Mouse (Mus musculus): ENCODE measurements around the gene Olfr282. TPM values are rescaled to one million over a fixed set of nuclear protein-coding genes. Genes with fewer than 3 reads are reported as not detected.
"Not testable (repeated sequence)": the region's sequence is repeated elsewhere in the genome, so short reads cannot be mapped to it uniquely, and the experiment has no call there.

Gene Olfr282
- polyA plus RNA-seq, 1 experiment from 2014 or later = not detected

DNA sequence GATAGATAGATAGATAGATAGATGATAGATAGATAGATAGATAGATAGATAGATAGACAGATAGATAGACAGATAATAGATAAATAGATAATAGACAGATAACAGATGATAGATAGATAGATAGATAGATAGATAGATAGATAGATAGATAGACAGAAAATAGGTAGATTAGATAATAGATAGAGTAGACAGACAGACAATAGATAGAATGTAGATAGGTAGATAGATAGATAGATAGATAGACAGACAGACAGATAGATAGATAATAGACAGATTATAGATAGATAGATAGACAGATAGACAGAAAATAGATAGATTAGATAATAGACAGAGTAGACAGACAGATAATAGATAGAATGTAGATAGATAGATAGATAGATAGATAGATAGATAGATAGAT lies 14.2 kb upstream of the Olfr282 start:
- H3K4me2 ChIP-seq; ATAC-seq (ENCODE audit: insufficient number of reproducible peaks, insufficient read depth, low FRiP score, low TSS enrichment, low read depth): not testable (repeated sequence)

GRCm38 (mm10) chr15:98417285-98417684 lies 13.7 kb upstream of the Olfr282 start:
- WGBS = 50% methylated on average over 2 of the region's 3 CpGs

More for the DNA sequence above, 14.2 kb upstream of the Olfr282 start:
- not testable (repeated sequence) for H3K27me3 ChIP-seq; H3K27ac ChIP-seq; H3K9ac ChIP-seq (replicated peaks); H3K36me3 ChIP-seq; H3K9me3 ChIP-seq; H3K4me1 ChIP-seq (replicated peaks); H3K4me3 ChIP-seq (replicated peaks)

GRCm38 (mm10) chr15:98418096-98418495 lies 12.9 kb upstream of the Olfr282 start:
- Histone ChIP-seq H3K27ac (no peak overlapping the region), H3K27me3 (no peaks in the 10 kb centered on the region), H3K36me3 (no peaks in the 10 kb centered on the region), H3K4me3 (replicated peaks) (no peak overlapping the region), H3K9me3 (no peaks in the 10 kb centered on the region), H3K4me2 (no peak overlapping the region), H3K4me1 (replicated peaks) (no peaks in the 10 kb centered on the region), H3K9ac (replicated peaks) (no peak overlapping the region)
- WGBS = 72% methylated on average over 7 of the region's 7 CpGs
- ATAC-seq (ENCODE audit: insufficient number of reproducible peaks, insufficient read depth, low FRiP score, low TSS enrichment, low read depth) = no peak

More at GRCm38 (mm10) chr15:98417285-98417684, 13.7 kb upstream of the Olfr282 start:
- not testable (repeated sequence) for H3K36me3 ChIP-seq; H3K9ac ChIP-seq (replicated peaks); ATAC-seq (ENCODE audit: insufficient number of reproducible peaks, insufficient read depth, low FRiP score, low TSS enrichment, low read depth); H3K9me3 ChIP-seq; H3K27me3 ChIP-seq; H3K4me3 ChIP-seq (replicated peaks); H3K4me1 ChIP-seq (replicated peaks); H3K4me2 ChIP-seq; H3K27ac ChIP-seq

DNA sequence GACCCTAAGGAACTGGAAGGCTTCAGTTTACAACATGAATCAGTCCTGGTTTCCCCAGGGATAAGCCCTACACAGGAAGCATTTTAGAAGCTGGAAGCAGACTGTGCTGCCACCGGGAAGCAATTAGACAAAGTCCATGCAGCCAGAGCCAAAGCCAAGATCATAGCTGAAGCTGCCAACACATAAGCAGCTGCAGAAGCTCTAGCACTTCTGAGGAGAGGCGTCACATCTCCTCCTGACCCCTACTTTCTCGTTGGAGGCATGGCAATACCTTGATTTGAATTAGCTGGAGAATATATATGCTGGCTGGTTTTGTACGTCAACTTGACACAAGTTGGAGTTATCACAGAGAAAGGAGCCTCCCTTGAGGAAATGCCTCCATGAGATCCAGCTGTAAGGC lies 10.1 kb upstream of the Olfr282 start:
- H3K9me3 ChIP-seq = no peaks in the 10 kb centered on the region
- ATAC-seq (ENCODE audit: insufficient number of reproducible peaks, insufficient read depth, low FRiP score, low TSS enrichment, low read depth) = no peak
- no peak overlapping the region for H3K27ac ChIP-seq
- H3K36me3 ChIP-seq = no peaks in the 10 kb centered on the region
- 54% methylated on average over 4 of the region's 4 CpGs for WGBS
- peaks cover 14% of the 10 kb centered on the region; the same call in 1 of the 2 replicates for H3K4me1 ChIP-seq (replicated peaks)
- no peak overlapping the region for H3K9ac ChIP-seq (replicated peaks)
- no peak overlapping the region for H3K4me3 ChIP-seq (replicated peaks)
- no peak overlapping the region for H3K4me2 ChIP-seq
- H3K27me3 ChIP-seq = no peaks in the 10 kb centered on the region

DNA sequence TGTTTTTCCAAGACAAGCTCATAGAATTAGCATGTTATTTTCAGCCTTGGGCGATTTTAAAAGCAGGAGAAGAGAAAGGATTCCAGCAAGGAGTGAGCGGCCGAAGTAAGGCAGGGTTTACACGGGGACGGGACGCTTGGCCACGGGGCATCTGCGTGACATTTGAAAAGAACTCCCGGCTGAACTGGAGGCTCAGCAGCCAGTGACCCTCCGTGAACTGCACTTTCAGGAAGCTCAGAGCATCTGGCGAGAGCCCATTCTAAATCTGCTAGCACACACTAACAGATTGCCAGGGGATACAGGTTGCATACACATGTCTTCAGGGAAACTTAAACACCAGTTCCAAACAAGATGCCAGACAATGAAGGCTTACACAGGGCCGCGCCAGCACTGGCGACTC lies 6.7 kb upstream of the Olfr282 start:
- Histone ChIP-seq H3K4me2 (peak overlapping the region; percentile 15; the same call in 1 of the 2 replicates), H3K4me1 (replicated peaks) (peaks cover 14% of the 10 kb centered on the region; the same call in 1 of the 2 replicates), H3K27ac (no peak overlapping the region)

DNA sequence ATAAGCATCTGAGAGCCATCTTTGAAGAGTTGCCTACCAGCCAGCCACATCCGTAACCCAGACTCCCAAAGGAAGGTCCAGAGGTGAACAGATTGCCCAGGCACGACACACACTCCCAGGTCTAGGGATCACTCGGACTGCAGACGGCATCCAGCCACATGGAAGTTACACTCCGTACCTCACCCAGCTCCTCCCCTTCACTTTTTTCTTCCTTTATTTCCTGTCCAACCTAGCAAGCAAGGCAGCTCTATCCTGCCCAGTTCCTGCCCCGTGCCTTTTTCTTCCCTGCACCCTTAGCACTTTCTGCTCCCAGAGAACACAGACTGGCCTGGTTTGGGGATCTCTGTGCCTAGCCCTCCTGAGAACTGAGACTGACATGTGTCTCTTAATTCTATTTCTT lies 6.3 kb upstream of the Olfr282 start:
- no peaks in the 10 kb centered on the region for H3K36me3 ChIP-seq
- H3K4me3 ChIP-seq (replicated peaks) = no peak overlapping the region
- no peak for ATAC-seq (ENCODE audit: insufficient number of reproducible peaks, insufficient read depth, low FRiP score, low TSS enrichment, low read depth)
- no peaks in the 10 kb centered on the region; the same call in 1 of the 2 replicates for H3K27me3 ChIP-seq
- peaks cover 14% of the 10 kb centered on the region; the same call in 1 of the 2 replicates for H3K4me1 ChIP-seq (replicated peaks)
- no peak overlapping the region for H3K9ac ChIP-seq (replicated peaks)
- no peaks in the 10 kb centered on the region for H3K9me3 ChIP-seq
- 52% methylated on average over 6 of the region's 6 CpGs for WGBS
- H3K4me2 ChIP-seq = peak overlapping the region; percentile 15; the same call in 1 of the 2 replicates
- no peak overlapping the region for H3K27ac ChIP-seq

More for the DNA sequence above, 6.7 kb upstream of the Olfr282 start:
- no peak overlapping the region for H3K4me3 ChIP-seq (replicated peaks)
- WGBS = 53% methylated on average over 14 of the region's 14 CpGs
- ATAC-seq (ENCODE audit: insufficient number of reproducible peaks, insufficient read depth, low FRiP score, low TSS enrichment, low read depth) = no peak
- no peaks in the 10 kb centered on the region for H3K9me3 ChIP-seq
- H3K36me3 ChIP-seq = no peaks in the 10 kb centered on the region
- H3K9ac ChIP-seq (replicated peaks) = no peak overlapping the region
- no peaks in the 10 kb centered on the region for H3K27me3 ChIP-seq

DNA sequence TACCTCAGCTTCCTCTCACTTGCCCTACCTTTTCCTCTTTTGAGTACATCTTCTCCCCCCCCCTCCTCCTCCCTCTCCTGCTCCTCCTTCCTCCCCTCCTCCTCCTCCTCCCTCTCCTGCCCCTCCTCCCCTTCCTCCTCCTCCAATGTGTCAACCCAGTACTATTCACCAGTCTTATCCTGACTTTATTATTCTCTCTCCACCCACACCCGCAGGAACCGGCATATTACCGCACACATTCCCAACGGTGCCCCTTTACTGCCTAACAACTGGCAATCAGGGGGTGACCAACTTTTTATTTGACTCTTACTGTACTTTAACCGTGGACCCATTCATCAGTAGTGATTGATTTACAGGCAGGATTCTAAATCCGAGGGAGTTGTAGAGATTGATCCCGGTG lies 5.8 kb upstream of the Olfr282 start:
- Histone ChIP-seq H3K4me2 (no peak overlapping the region), H3K4me1 (replicated peaks) (peaks cover 14% of the 10 kb centered on the region; the same call in 1 of the 2 replicates), H3K27me3 (no peaks in the 10 kb centered on the region; the same call in 1 of the 2 replicates), H3K36me3 (no peaks in the 10 kb centered on the region), H3K27ac (no peak overlapping the region), H3K9ac (replicated peaks) (no peak overlapping the region), H3K9me3 (no peaks in the 10 kb centered on the region), H3K4me3 (replicated peaks) (no peak overlapping the region)
- WGBS = 69% methylated on average over 7 of the region's 7 CpGs
- ATAC-seq (ENCODE audit: insufficient number of reproducible peaks, insufficient read depth, low FRiP score, low TSS enrichment, low read depth) = no peak

- H3K4me3 ChIP-seq (replicated peaks) = no peak overlapping the region
- no peak overlapping the region for H3K9ac ChIP-seq (replicated peaks)
- 74% methylated on average over 3 of the region's 3 CpGs for WGBS
- H3K4me1 ChIP-seq (replicated peaks) = no peaks in the 10 kb centered on the region
- no peak for ATAC-seq (ENCODE audit: insufficient number of reproducible peaks, insufficient read depth, low FRiP score, low TSS enrichment, low read depth)
- no peak overlapping the region for H3K4me2 ChIP-seq
- H3K36me3 ChIP-seq = no peaks in the 10 kb centered on the region
- no peak overlapping the region for H3K27ac ChIP-seq
- no peaks in the 10 kb centered on the region for H3K27me3 ChIP-seq
- H3K9me3 ChIP-seq = no peaks in the 10 kb centered on the region
Measured at GRCm38 (mm10) chr15:98444561-98444960, 13.5 kb downstream of the Olfr282 start.

GRCm38 (mm10) chr15:98448521-98448920 lies 17.5 kb downstream of the Olfr282 start:
- H3K4me1 ChIP-seq (replicated peaks) = no peaks in the 10 kb centered on the region
- H3K4me3 ChIP-seq (replicated peaks) = no peak overlapping the region
- H3K36me3 ChIP-seq = no peaks in the 10 kb centered on the region
- H3K27ac ChIP-seq = no peak overlapping the region
- ATAC-seq (ENCODE audit: insufficient number of reproducible peaks, insufficient read depth, low FRiP score, low TSS enrichment, low read depth) = no peak
- 57% methylated on average over 4 of the region's 4 CpGs for WGBS
- no peak overlapping the region for H3K4me2 ChIP-seq
- no peak overlapping the region for H3K9ac ChIP-seq (replicated peaks)
- H3K9me3 ChIP-seq = no peaks in the 10 kb centered on the region
- H3K27me3 ChIP-seq = no peaks in the 10 kb centered on the region

DNA sequence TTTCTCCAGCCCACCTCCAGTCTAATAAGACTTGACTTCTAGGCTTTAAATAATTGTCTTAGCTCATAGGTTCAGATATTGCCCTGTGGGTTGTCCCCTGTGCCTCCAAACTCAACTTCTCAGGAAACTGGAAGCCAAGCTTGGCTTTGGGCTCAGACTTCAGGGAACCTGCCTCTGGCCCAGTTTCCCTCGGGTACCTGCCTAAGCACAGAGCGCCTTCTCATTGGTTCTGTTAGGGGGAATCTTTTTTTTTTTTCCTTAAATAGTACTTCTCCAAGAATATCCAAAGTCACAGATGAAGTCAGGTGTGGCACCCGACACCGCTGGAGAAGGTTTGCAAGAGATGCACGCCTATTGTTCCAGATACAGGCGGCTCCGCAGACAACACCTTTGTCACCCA lies 21.3 kb downstream of the Olfr282 start, which contains the start of gene Olfr281:
Olfr281 (plus strand) TSS at position 301 of the 400 bp plus-strand sequence.
- Histone ChIP-seq H3K9me3 (no peaks in the 10 kb centered on the region), H3K27me3 (no peaks in the 10 kb centered on the region), H3K9ac (replicated peaks) (no peak within 1 kb of the TSS), H3K4me1 (replicated peaks) (no peaks in the 10 kb centered on the region), H3K27ac (no peak within 1 kb of the TSS), H3K4me2 (no peak within 1 kb of the TSS), H3K4me3 (replicated peaks) (no peak within 1 kb of the TSS), H3K36me3 (no peaks in the 10 kb centered on the region)
- ATAC-seq (ENCODE audit: insufficient number of reproducible peaks, insufficient read depth, low FRiP score, low TSS enrichment, low read depth) = no peak
- 87% methylated on average over 7 of the region's 7 CpGs for WGBS

DNA sequence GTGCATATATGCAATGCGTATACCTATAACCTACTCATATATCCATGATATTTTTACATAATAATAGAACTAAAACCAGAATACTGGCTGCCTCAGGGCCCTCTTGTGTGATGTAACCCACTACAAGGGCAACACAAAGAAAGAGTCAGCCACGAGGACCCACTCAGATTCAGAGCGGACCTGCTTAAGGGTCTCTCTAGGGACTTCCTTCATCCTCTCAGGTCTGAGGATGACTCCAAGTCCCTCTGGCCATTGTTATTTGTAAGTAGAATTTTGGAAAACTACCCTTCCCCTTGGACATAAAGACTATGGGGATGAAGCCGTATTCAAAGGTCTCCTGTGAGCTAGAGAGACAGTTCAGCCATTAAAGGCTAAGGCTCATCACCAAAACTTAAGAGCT lies 38.6 kb downstream of the Olfr282 start, which contains the start of gene OR5BS1P:
OR5BS1P (plus strand) TSS at position 301 of the 400 bp plus-strand sequence.
- Histone ChIP-seq H3K27me3 (peaks cover 10% of the 10 kb centered on the region; the same call in 1 of the 2 replicates), H3K9me3 (no peaks in the 10 kb centered on the region; the same call in 1 of the 2 replicates), H3K4me3 (replicated peaks) (no peak within 1 kb of the TSS), H3K27ac (no peak within 1 kb of the TSS), H3K4me1 (replicated peaks) (no peaks in the 10 kb centered on the region), H3K9ac (replicated peaks) (no peak within 1 kb of the TSS), H3K4me2 (no peak within 1 kb of the TSS), H3K36me3 (no peaks in the 10 kb centered on the region)
- WGBS = 88% methylated on average over 4 of the region's 4 CpGs
- ATAC-seq (ENCODE audit: insufficient number of reproducible peaks, insufficient read depth, low FRiP score, low TSS enrichment, low read depth) = no peak

DNA sequence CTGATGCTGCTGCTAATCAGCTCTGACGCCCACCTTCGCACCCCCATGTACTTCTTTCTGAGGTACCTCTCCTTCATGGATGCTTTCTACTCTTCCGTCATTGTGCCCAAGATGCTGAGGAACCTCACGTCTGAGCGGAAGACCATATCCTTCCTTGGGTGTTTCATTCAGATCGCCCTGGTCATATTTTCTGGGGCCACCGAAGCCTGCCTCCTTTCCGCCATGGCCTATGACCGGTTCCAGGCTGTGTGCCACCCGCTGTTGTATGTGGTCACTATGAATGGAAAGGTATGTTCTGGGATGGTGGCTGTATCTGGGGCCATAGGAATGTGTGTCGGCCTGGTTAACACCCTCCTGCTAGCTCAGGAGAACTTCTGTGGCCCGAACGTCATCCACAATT lies 40.5 kb downstream of the Olfr282 start:
- WGBS = 89% methylated on average over 13 of the region's 13 CpGs
- no peak for ATAC-seq (ENCODE audit: insufficient number of reproducible peaks, insufficient read depth, low FRiP score, low TSS enrichment, low read depth)
- Histone ChIP-seq H3K9ac (replicated peaks) (no peak overlapping the region), H3K4me2 (no peak overlapping the region), H3K27me3 (peaks cover 4% of the 10 kb centered on the region; the same call in 1 of the 2 replicates), H3K9me3 (no peaks in the 10 kb centered on the region; the same call in 1 of the 2 replicates), H3K27ac (no peak overlapping the region), H3K36me3 (no peaks in the 10 kb centered on the region), H3K4me3 (replicated peaks) (no peak overlapping the region), H3K4me1 (replicated peaks) (no peaks in the 10 kb centered on the region)

Data from limb, embryonic 12.5 days (tissue).